Mouse (Mus musculus) lung, postnatal 36 days (tissue): ENCODE data around the gene Snrpa.

ENCODE experiments used
- DNase-seq: peaks from one replicate; pipeline ENCODE4 v3.0.0; 2022; ENCODE audit warnings: mixed read lengths

Gene Snrpa

GRCm38 (mm10) chr7:27198355-27198754, 2.3 kb upstream of the Snrpa start:
- no peak for DNase-seq

- no peak for DNase-seq
These were observed 1.6 kb upstream of the Snrpa start for GRCm38 (mm10) chr7:27197634-27198033.

GRCm38 (mm10) chr7:27197136-27197535, 1.1 kb upstream of the Snrpa start:
- no peak for DNase-seq

GRCm38 (mm10) chr7:27193731-27194130, 2.3 kb downstream of the Snrpa start:
- no peak for DNase-seq

- DNase-seq, result no peak
These were observed 3.6 kb downstream of the Snrpa start for GRCm38 (mm10) chr7:27192434-27192833.

- DNase-seq, result peak; percentile 28
These were observed 6.7 kb downstream of the Snrpa start for GRCm38 (mm10) chr7:27189271-27189931.

GRCm38 (mm10) chr7:27185986-27186385, 10.1 kb downstream of the Snrpa start:
- DNase-seq, result no peak

- peak; percentile 34 for DNase-seq
These were observed 11.1 kb downstream of the Snrpa start for GRCm38 (mm10) chr7:27184964-27185363.

- no peak for DNase-seq
These were observed 13.6 kb downstream of the Snrpa start for GRCm38 (mm10) chr7:27182498-27182897.

GRCm38 (mm10) chr7:27180837-27181695, 15.0 kb downstream of the Snrpa start, which contains the start of the genes Gm21983 and Mia:
Gm21983 (minus strand) TSS chr7:27181086.
Mia (minus strand) TSS chr7:27181157.
- DNase-seq, result peak; percentile 64

GRCm38 (mm10) chr7:27180036-27180435, 16.0 kb downstream of the Snrpa start:
- peak; percentile 72 for DNase-seq

- no peak for DNase-seq
These were observed 16.7 kb downstream of the Snrpa start for GRCm38 (mm10) chr7:27179217-27179918.

GRCm38 (mm10) chr7:27178324-27179216, 17.5 kb downstream of the Snrpa start, which contains the start of gene Rab4b:
Rab4b (minus strand) TSS chr7:27178896.
- DNase-seq, result peak; percentile 100

GRCm38 (mm10) chr7:27177942-27178323, 18.1 kb downstream of the Snrpa start:
- no peak for DNase-seq

GRCm38 (mm10) chr7:27174896-27175295, 21.2 kb downstream of the Snrpa start:
- no peak for DNase-seq

GRCm38 (mm10) chr7:27174496-27174895, 21.6 kb downstream of the Snrpa start:
- DNase-seq, result no peak

GRCm38 (mm10) chr7:27170981-27171380, 25.1 kb downstream of the Snrpa start:
- DNase-seq, result no peak

GRCm38 (mm10) chr7:27168371-27168770, 27.7 kb downstream of the Snrpa start:
- DNase-seq, result no peak

GRCm38 (mm10) chr7:27167475-27168094, 28.5 kb downstream of the Snrpa start:
- no peak for DNase-seq

GRCm38 (mm10) chr7:27166614-27167474, 29.2 kb downstream of the Snrpa start, which contains the start of gene Egln2:
Egln2 (minus strand) TSS chr7:27166802.
- DNase-seq, result peak; percentile 97

- peak; percentile 91 for DNase-seq
These were observed 29.9 kb downstream of the Snrpa start for GRCm38 (mm10) chr7:27166229-27166613.
